Mouse (Mus musculus) heart, embryonic 16.5 days (tissue): ENCODE data around the gene Gspt1. TPM values are rescaled to one million over a fixed set of nuclear protein-coding genes. Genes with fewer than 3 reads are reported as not detected.
A peak's percentile ranks its signal among the peaks of the same experiment; 100 is the strongest.

ENCODE experiments used
- ATAC-seq: fragments of 200-750 bp; cut with Nextera tagmentation; replicated peaks from 2 replicates; pipeline ENCODE4 v1.8.0; 2017; ENCODE audit warnings: moderate number of reproducible peaks; ENCODE audit not compliant: insufficient read depth, low FRiP score; ENCODE audit errors: extremely low read depth
- H3K27ac ChIP-seq: fragments of 300-500 bp; sonication (generic); 2 replicates; pipeline ENCODE4 v1.5.1; 2014; ENCODE audit warnings: mild to moderate bottlenecking, low read length, control low read depth, moderate library complexity
- H3K27me3 ChIP-seq: fragments of 300-500 bp; sonication (generic); 2 replicates; pipeline ENCODE4 v1.6.1; 2014; ENCODE audit warnings: low read length, mixed read lengths; ENCODE audit not compliant: control insufficient read depth, insufficient read depth
- H3K36me3 ChIP-seq: fragments of 300-500 bp; sonication (generic); 2 replicates; pipeline ENCODE4 v1.6.1; 2014; ENCODE audit not compliant: control insufficient read depth, insufficient read depth
- H3K4me1 ChIP-seq: fragments of 300-500 bp; sonication (generic); 2 replicates; pipeline ENCODE4 v1.6.1; 2014; ENCODE audit warnings: low read length, mixed read lengths; ENCODE audit not compliant: control insufficient read depth, insufficient read depth
- H3K4me2 ChIP-seq: fragments of 300-500 bp; sonication (generic); 2 replicates; pipeline ENCODE4 v1.6.1; 2014; ENCODE audit warnings: low read depth, mild to moderate bottlenecking, control low read depth, low read length
- H3K4me3 ChIP-seq: fragments of 300-500 bp; sonication (generic); 2 replicates; pipeline ENCODE4 v1.5.1; 2014; ENCODE audit warnings: mild to moderate bottlenecking, control low read depth, low read length
- H3K9ac ChIP-seq: fragments of 300-500 bp; sonication (generic); 2 replicates; pipeline ENCODE4 v1.6.1; 2014; ENCODE audit warnings: low read length, control low read depth
- H3K9me3 ChIP-seq: fragments of 300-500 bp; sonication (generic); replicated peaks from 2 replicates; pipeline ENCODE4 v1.6.1; 2016; ENCODE audit warnings: low read length; ENCODE audit not compliant: control insufficient read depth
- WGBS: fragments of 180-500 bp; shearing (Covaris S2); extraction: QIAGEN DNeasy Blood & Tissue Kit; methylation state at CpG from one replicate; pipeline ENCODE4 v1.1.7; 2014; 5-methylcytosine and 5-hydroxymethylcytosine counted together
- polyA plus RNA-seq: library from polyadenylated mRNA; unstranded; fragments of >200 nt; fragmentation: Nextera tagmentation; extraction: Ambion mirVana; gene quantifications from 2 replicates; pipeline ENCODE4 v1.2.1, GENCODE M21; 2015

Gspt1 gene
- polyA plus RNA-seq, 1 experiment from 2014 or later = 42.6 TPM

DNA sequence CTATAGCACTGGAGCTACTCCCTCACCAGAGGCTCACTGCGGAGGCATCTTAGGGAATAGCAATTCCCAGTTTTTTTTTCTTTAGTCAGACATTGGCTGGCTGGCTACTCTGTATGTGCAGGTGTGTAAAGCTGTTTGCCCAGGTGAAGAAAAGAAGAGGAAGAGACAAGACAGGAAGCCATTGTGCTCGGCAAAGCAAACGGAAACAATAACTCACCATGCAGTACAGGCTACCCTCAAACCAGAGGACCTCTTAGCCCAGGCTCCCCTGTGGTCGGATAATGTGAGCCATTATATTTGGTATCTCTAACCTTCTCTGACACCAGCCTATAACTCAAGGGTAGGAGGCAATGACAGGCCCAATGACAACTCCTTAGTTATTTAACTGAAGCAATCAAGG, 57.1 kb downstream of the Gspt1 start:
- no peaks in the 10 kb centered on the region for H3K9me3 ChIP-seq
- no peak overlapping the region for H3K27ac ChIP-seq
- H3K27me3 ChIP-seq = no peaks in the 10 kb centered on the region
- peaks cover 7% of the 10 kb centered on the region for H3K4me1 ChIP-seq
- no peak for ATAC-seq
- no peak overlapping the region for H3K4me2 ChIP-seq
- no peak overlapping the region for H3K9ac ChIP-seq
- no peak overlapping the region for H3K4me3 ChIP-seq
- WGBS = 80% methylated on average over 4 of the region's 4 CpGs
- H3K36me3 ChIP-seq = peaks cover 82% of the 10 kb centered on the region

DNA sequence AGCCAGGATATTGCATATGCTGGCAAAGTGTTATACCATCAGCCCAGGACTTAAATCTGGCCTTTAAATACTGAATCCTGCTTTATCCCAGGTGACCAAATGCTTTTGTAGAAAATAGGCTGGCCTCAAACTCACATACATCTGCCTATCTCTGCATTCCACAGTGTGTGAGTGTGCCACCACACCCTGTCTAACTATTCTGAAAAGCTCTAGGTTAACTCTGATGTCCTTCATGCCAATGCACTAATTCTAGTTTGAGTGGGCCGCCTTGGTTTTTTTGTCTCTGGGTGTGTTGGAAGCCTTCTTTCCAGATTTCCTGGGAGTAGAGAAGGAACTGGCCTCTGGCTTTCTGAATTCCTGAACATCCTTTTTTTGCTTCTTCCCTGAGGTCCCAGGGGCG, 60.9 kb downstream of the Gspt1 start:
- H3K36me3 ChIP-seq = peaks cover 56% of the 10 kb centered on the region

DNA sequence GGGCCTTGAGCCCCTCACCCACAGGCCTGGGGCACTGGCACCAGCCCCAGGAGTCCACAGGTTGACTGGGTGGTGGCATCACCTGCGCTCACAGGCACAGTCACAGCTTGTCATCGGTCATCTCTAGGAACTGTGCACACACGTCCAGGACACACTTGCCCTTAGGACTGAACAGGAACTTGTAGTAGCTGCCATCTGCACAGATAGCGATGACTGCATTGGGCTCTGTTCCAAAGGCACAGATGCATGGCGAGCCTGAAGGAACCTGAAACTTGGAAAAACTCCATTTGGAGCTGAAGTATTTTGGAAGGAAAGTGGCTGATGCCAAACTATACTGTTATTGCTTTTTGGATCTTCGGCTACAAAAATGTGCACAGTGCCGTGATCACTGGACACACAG, 64.0 kb downstream of the Gspt1 start:
- WGBS = 59% methylated on average over 7 of the region's 7 CpGs
- H3K4me3 ChIP-seq = no peak overlapping the region
- H3K27ac ChIP-seq = no peak overlapping the region
- H3K27me3 ChIP-seq = no peaks in the 10 kb centered on the region
- H3K36me3 ChIP-seq = peaks cover 29% of the 10 kb centered on the region
- no peak overlapping the region for H3K9ac ChIP-seq
- no peaks in the 10 kb centered on the region for H3K9me3 ChIP-seq
- no peak overlapping the region for H3K4me2 ChIP-seq
- no peaks in the 10 kb centered on the region for H3K4me1 ChIP-seq
- no peak for ATAC-seq

More for the DNA sequence above, 60.9 kb downstream of the Gspt1 start:
- H3K9ac ChIP-seq = no peak overlapping the region
- 94% methylated on average over 2 of the region's 2 CpGs for WGBS
- H3K4me1 ChIP-seq = no peaks in the 10 kb centered on the region
- no peak overlapping the region for H3K4me3 ChIP-seq
- H3K4me2 ChIP-seq = no peak overlapping the region
- H3K27me3 ChIP-seq = no peaks in the 10 kb centered on the region
- H3K27ac ChIP-seq = no peak overlapping the region
- ATAC-seq = no peak
- H3K9me3 ChIP-seq = no peaks in the 10 kb centered on the region

GRCm38 (mm10) chr16:11177404-11177803, 76.7 kb downstream of the Gspt1 start:
- Histone ChIP-seq H3K4me3 (no peak overlapping the region), H3K4me1 (peaks cover 11% of the 10 kb centered on the region), H3K9ac (no peak overlapping the region), H3K4me2 (peak overlapping the region; percentile 58; the same call in 1 of the 2 replicates), H3K36me3 (no peaks in the 10 kb centered on the region), H3K9me3 (peaks cover 5% of the 10 kb centered on the region), H3K27ac (no peak overlapping the region), H3K27me3 (no peaks in the 10 kb centered on the region)
- WGBS = 70% methylated on average over 2 of the region's 2 CpGs
- no peak for ATAC-seq

- no peak for ATAC-seq
- 7% methylated on average over 4 of the region's 4 CpGs for WGBS
- peak overlapping the region; percentile 58 for H3K4me2 ChIP-seq
Observed at GRCm38 (mm10) chr16:11176884-11177244, 77.3 kb downstream of the Gspt1 start.

GRCm38 (mm10) chr16:11176208-11176883, 77.8 kb downstream of the Gspt1 start, which contains the start of gene Zc3h7a:
Gene Zc3h7a (minus strand): TSS chr16:11176393.
- WGBS = under 1% methylated on average over 57 of the region's 57 CpGs
- ATAC-seq = peak; percentile 92

More at GRCm38 (mm10) chr16:11176884-11177244, 77.3 kb downstream of the Gspt1 start:
- Histone ChIP-seq H3K9me3 (peaks cover 5% of the 10 kb centered on the region), H3K27ac (peak overlapping the region; percentile 89), H3K4me3 (peak overlapping the region; percentile 94), H3K9ac (peak overlapping the region; percentile 92), H3K27me3 (no peaks in the 10 kb centered on the region), H3K36me3 (no peaks in the 10 kb centered on the region), H3K4me1 (peaks cover 11% of the 10 kb centered on the region)

GRCm38 (mm10) chr16:11175489-11176207, 78.5 kb downstream of the Gspt1 start:
- ATAC-seq = peak; percentile 68
- H3K4me1 ChIP-seq = peaks cover 11% of the 10 kb centered on the region
- H3K27me3 ChIP-seq = no peaks in the 10 kb centered on the region
- H3K4me3 ChIP-seq = peak overlapping the region; percentile 94
- H3K36me3 ChIP-seq = no peaks in the 10 kb centered on the region
- H3K9ac ChIP-seq = peak overlapping the region; percentile 92
- H3K27ac ChIP-seq = peak overlapping the region; percentile 89
- H3K9me3 ChIP-seq = peaks cover 5% of the 10 kb centered on the region
- peak overlapping the region; percentile 80 for H3K4me2 ChIP-seq
- under 1% methylated on average over 72 of the region's 72 CpGs for WGBS

More at GRCm38 (mm10) chr16:11176208-11176883, 77.8 kb downstream of the Gspt1 start, which contains the start of gene Zc3h7a:
- H3K4me1 ChIP-seq = peaks cover 11% of the 10 kb centered on the region
- no peaks in the 10 kb centered on the region for H3K27me3 ChIP-seq
- H3K36me3 ChIP-seq = no peaks in the 10 kb centered on the region
- H3K4me2 ChIP-seq = peak within 1 kb of the TSS; percentile 80
- H3K27ac ChIP-seq = peak within 1 kb of the TSS; percentile 89
- H3K9ac ChIP-seq = peak within 1 kb of the TSS; percentile 92
- peak within 1 kb of the TSS; percentile 94 for H3K4me3 ChIP-seq
- peaks cover 5% of the 10 kb centered on the region for H3K9me3 ChIP-seq

GRCm38 (mm10) chr16:11175100-11175488, 79.0 kb downstream of the Gspt1 start:
- Histone ChIP-seq H3K27ac (peak overlapping the region; percentile 89), H3K36me3 (no peaks in the 10 kb centered on the region), H3K9me3 (peaks cover 5% of the 10 kb centered on the region), H3K4me1 (peaks cover 11% of the 10 kb centered on the region), H3K4me3 (peak overlapping the region; percentile 94), H3K9ac (peak overlapping the region; percentile 92), H3K27me3 (no peaks in the 10 kb centered on the region), H3K4me2 (peak overlapping the region; percentile 80)
- WGBS = 6% methylated on average over 9 of the region's 9 CpGs
- ATAC-seq = no peak

- H3K27me3 ChIP-seq = no peaks in the 10 kb centered on the region
- H3K4me2 ChIP-seq = peak overlapping the region; percentile 80
- WGBS = 8% methylated on average over 10 of the region's 10 CpGs
- peak overlapping the region; percentile 94 for H3K4me3 ChIP-seq
- peaks cover 5% of the 10 kb centered on the region for H3K9me3 ChIP-seq
- H3K9ac ChIP-seq = peak overlapping the region; percentile 92
- no peaks in the 10 kb centered on the region for H3K36me3 ChIP-seq
- peaks cover 11% of the 10 kb centered on the region for H3K4me1 ChIP-seq
- peak overlapping the region; percentile 55; the same call in 1 of the 2 replicates for H3K27ac ChIP-seq
- no peak for ATAC-seq
Observed at GRCm38 (mm10) chr16:11174671-11175081, 79.4 kb downstream of the Gspt1 start.
